Comparison of ENCODE assay signal across 10 mouse cellular contexts in the genomic region with DNA sequence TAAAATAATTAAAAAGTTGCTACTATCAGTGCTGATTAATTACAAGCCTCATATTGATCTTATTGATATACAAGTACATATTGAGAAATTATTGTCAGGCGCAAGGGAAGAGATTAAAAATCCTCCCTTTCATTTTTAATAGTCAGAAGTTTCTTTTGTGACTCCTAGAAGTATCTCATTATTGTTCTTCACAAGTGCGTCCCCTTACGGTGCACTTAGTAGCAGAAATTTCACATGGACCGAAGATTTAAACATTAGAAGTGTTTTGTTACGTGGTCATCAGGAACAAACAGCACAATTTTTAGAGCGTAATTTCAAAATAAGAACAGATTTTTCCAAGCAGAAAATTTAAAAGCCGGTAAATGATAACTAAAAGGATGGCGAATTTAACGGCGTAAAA. TPM values are rescaled to one million over a fixed set of nuclear protein-coding genes. Genes with fewer than 3 reads are reported as not detected.
DNase-seq lines count a peak whose midpoint lies in the region; ATAC-seq and TF ChIP-seq lines count a peak whose summit lies in the region.
"Had no signal": no experiment of that assay in that cellular context is flagged by ENCODE, and none has a peak within 500 bp of the region (broad histone marks: within the 10 kb centered on the region; RNA-seq: fewer than 3 reads in every experiment).

No protein-coding gene starts in this region.

- WGBS in kidney, adult 2 months, result 1% methylated on average over 10 of the region's 10 CpGs
- under 1% methylated on average over 10 of the region's 10 CpGs for WGBS in hindbrain, embryonic 15.5 days
- under 1% methylated on average over 10 of the region's 10 CpGs for whole genome bisulfite sequencing in midbrain, embryonic 14.5 days

- TF ChIP-seq POLR2A in kidney, adult 2 months (IDR thresholded peaks at IDR 0.05; ENCODE audit: low read depth, low read length), result no peak

- no peaks in the 10 kb centered on the region for H3K36me3 ChIP-seq in kidney, adult 2 months (ENCODE audit: control insufficient read depth, insufficient read depth, low read length)
- no peaks in the 10 kb centered on the region for H3K36me3 ChIP-seq in hindbrain, embryonic 15.5 days
- no peaks in the 10 kb centered on the region for H3K36me3 ChIP-seq in midbrain, embryonic 14.5 days (ENCODE audit: control insufficient read depth, insufficient read depth, low read length)

- 0 out of 2 replicates have a peak overlapping the region, but pooled peaks have one; percentile 26 for H3K9ac ChIP-seq in hindbrain, embryonic 15.5 days
- no peak overlapping the region for H3K9ac ChIP-seq in midbrain, embryonic 14.5 days (replicated peaks; ENCODE audit: low read length)

- no peaks in the 10 kb centered on the region for H3K4me1 ChIP-seq in kidney, adult 2 months (ENCODE audit: control insufficient read depth, insufficient read depth, low read length)
- no peaks in the 10 kb centered on the region for H3K4me1 ChIP-seq in brown adipose tissue, adult 24 weeks (ENCODE audit: control insufficient read depth, insufficient read depth, insufficient read length, low read length)
- peaks cover 3% of the 10 kb centered on the region for H3K4me1 ChIP-seq in hindbrain, embryonic 15.5 days (replicated peaks)
- no peaks in the 10 kb centered on the region for H3K4me1 ChIP-seq in midbrain, embryonic 14.5 days (ENCODE audit: control insufficient read depth, insufficient read depth, low read length)

- ATAC-seq in hindbrain, embryonic 15.5 days (ENCODE audit: low FRiP score, low read depth), result no peak
- ATAC-seq in midbrain, embryonic 14.5 days (ENCODE audit: low FRiP score, low TSS enrichment), result no peak

- no peaks in the 10 kb centered on the region for H3K9me3 ChIP-seq in hindbrain, embryonic 15.5 days
- H3K9me3 ChIP-seq in midbrain, embryonic 14.5 days (ENCODE audit: control insufficient read depth, low read length), result no peaks in the 10 kb centered on the region

- no peaks in the 10 kb centered on the region for H3K27me3 ChIP-seq in kidney, adult 2 months (replicated peaks; ENCODE audit: control insufficient read depth, insufficient read depth, low read length)
- H3K27me3 ChIP-seq in hindbrain, embryonic 15.5 days, result no peaks in the 10 kb centered on the region
- H3K27me3 ChIP-seq in midbrain, embryonic 14.5 days (ENCODE audit: control insufficient read depth, insufficient read depth, low read length), result no peaks in the 10 kb centered on the region
- H3K27me3 ChIP-seq: Patski had no signal

- TF ChIP-seq CTCF in kidney, adult 2 months (conservative IDR thresholded peaks at IDR 0.05; ENCODE audit: insufficient read depth, insufficient read length, low read depth, low read length), result no peak

- H3K27ac ChIP-seq in kidney, adult 2 months (ENCODE audit: insufficient read depth, low read depth, low read length), result no peak overlapping the region
- no peak overlapping the region for H3K27ac ChIP-seq in brown adipose tissue, adult 24 weeks (replicated peaks; ENCODE audit: low read depth, low read length)
- no peak overlapping the region for H3K27ac ChIP-seq in hindbrain, embryonic 15.5 days (replicated peaks)
- H3K27ac ChIP-seq in midbrain, embryonic 14.5 days (replicated peaks; ENCODE audit: low read depth, low read length), result no peak overlapping the region

- peak overlapping the region; percentile 61 for H3K4me2 ChIP-seq in hindbrain, embryonic 15.5 days
- H3K4me2 ChIP-seq in midbrain, embryonic 14.5 days (ENCODE audit: low read length), result peak overlapping the region; percentile 59

- H3K4me3 ChIP-seq in kidney, adult 2 months (ENCODE audit: insufficient read depth, low read depth, low read length), result peak overlapping the region; percentile 4; the same call in 1 of the 2 replicates
- H3K4me3 ChIP-seq in brown adipose tissue, adult 24 weeks (ENCODE audit: insufficient read depth, low read depth, low read length), result peak overlapping the region; percentile 49
- peak overlapping the region; percentile 53 for H3K4me3 ChIP-seq in hindbrain, embryonic 15.5 days
- H3K4me3 ChIP-seq in midbrain, embryonic 14.5 days (replicated peaks; ENCODE audit: low read depth, low read length), result peak overlapping the region; percentile 51

- no peak for DNase-seq in kidney, adult 2 months
- DNase-seq in kidney, postnatal 4 days, result no peak
- DNase-seq in midbrain, embryonic 14.5 days, result no peak
- no peak for DNase-seq in thymus, postnatal 14 days
- no peak for DNase-seq in retina, postnatal 1 day
- no peak for DNase-seq in layer of hippocampus, adult 11-12 months (ENCODE audit: low spot score)

RNA-seq across cellular contexts. Expression of a gene that starts 28.5 kb away (rescaled TPM):
- polyA plus RNA-seq in kidney, adult 2 months (2012; rRNA removed), result not detected in 2 replicates
- not detected in 2 replicates for polyA plus RNA-seq in brown adipose tissue, adult 24 weeks (2012; ENCODE audit: insufficient read depth, insufficient read length, missing spikeins)
- polyA plus RNA-seq in hindbrain, embryonic 15.5 days (2015; fragmentation: Nextera tagmentation; extraction: Ambion mirVana), result not detected in 2 replicates
- not detected in 2 replicates for polyA plus RNA-seq in midbrain, embryonic 14.5 days (2014; fragmentation: Nextera tagmentation; extraction: Ambion mirVana)
- polyA plus RNA-seq: Patski; urinary bladder, adult 2 months had no signal

RNA-seq across cellular contexts. Expression of a gene that starts 46.9 kb away (rescaled TPM):
- polyA plus RNA-seq in kidney, adult 2 months (2012; rRNA removed), result 21.7 and 24.8 TPM in 2 replicates
- 25.1 and 31.0 TPM in 2 replicates for polyA plus RNA-seq in brown adipose tissue, adult 24 weeks (2012; ENCODE audit: insufficient read depth, insufficient read length, missing spikeins)
- polyA plus RNA-seq in hindbrain, embryonic 15.5 days (2015; fragmentation: Nextera tagmentation; extraction: Ambion mirVana), result 3.4 and 3.7 TPM in 2 replicates
- polyA plus RNA-seq in midbrain, embryonic 14.5 days (2014; fragmentation: Nextera tagmentation; extraction: Ambion mirVana), result 6.7 and 8.0 TPM in 2 replicates

RNA-seq across cellular contexts. Expression of a gene that starts 49.9 kb away (rescaled TPM):
- not detected in 2 replicates for polyA plus RNA-seq in kidney, adult 2 months (2012; rRNA removed)
- not detected in 2 replicates for polyA plus RNA-seq in brown adipose tissue, adult 24 weeks (2012; ENCODE audit: insufficient read depth, insufficient read length, missing spikeins)
- polyA plus RNA-seq in hindbrain, embryonic 15.5 days (2015; fragmentation: Nextera tagmentation; extraction: Ambion mirVana), result not detected in 2 replicates
- not detected in 2 replicates for polyA plus RNA-seq in midbrain, embryonic 14.5 days (2014; fragmentation: Nextera tagmentation; extraction: Ambion mirVana)
- polyA plus RNA-seq: Patski; urinary bladder, adult 2 months had no signal
